Mouse (Mus musculus) liver, adult 2 months (tissue): ENCODE measurements around the gene Tubb3.

ENCODE experiments used
- CTCF ChIP-seq: fragments of 200-500 bp; IDR thresholded peaks from 2 replicates; pipeline ENCODE4 v1.5.1; 2011; ENCODE audit warnings: low read depth, low read length, control low read depth
- POLR2A ChIP-seq: fragments of 200-500 bp; IDR thresholded peaks from 2 replicates; pipeline ENCODE4 v1.6.1; 2011; ENCODE audit warnings: low read length, control low read depth; ENCODE audit not compliant: insufficient read depth; ENCODE audit errors: extremely low read depth

DNA sequence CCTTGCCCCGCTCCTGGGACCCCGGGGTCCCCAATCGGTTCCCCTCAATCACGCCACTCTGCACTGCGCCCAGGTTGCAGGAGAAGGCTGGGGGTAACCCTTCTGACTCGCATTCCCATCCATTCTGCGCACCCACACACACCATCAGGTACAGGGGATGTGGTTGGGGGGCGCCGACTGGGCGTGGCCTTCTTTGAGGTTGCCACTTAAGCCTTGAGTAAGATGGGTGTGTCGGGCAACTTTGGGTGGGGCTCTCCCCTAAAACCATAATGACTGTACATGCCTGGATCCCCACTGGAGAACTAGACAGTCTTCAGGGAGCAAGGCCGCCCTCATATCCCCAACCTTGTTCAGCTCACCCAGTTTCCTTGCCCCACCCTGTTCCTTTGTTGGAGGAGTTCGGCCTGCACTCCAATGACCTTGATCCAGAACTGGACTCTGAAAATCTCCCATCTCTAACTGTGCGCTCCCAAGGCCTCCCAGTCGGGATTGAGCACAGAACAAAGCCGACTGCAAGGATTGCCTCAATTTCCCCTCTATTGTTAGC, 630 bp downstream of the Tubb3 start:
- TF ChIP-seq CTCF = no peak
- TF ChIP-seq POLR2A = no peak
